Mouse (Mus musculus) lung, adult 2 months (tissue): Measurements from ENCODE around the gene Mtcl1.

Experiments
- CTCF ChIP-seq: fragments of 200-500 bp; IDR thresholded peaks from 2 replicates; pipeline ENCODE4 v1.5.1; 2011; ENCODE audit warnings: mild to moderate bottlenecking, low read length, control low read depth; ENCODE audit not compliant: insufficient read depth
- POLR2A ChIP-seq: fragments of 200-500 bp; IDR thresholded peaks from 2 replicates; pipeline ENCODE4 v1.6.1; 2011; ENCODE audit warnings: low read depth, mild to moderate bottlenecking, control low read depth, low read length, borderline replicate concordance; ENCODE audit errors: extremely low read depth

GRCm38 (mm10) chr17:66352219-66352618 is 97.3 kb downstream of the Mtcl1 start:
- TF ChIP-seq POLR2A (no peak), CTCF (no peak)
